Mouse (Mus musculus) ES-E14 (cell line): ENCODE measurements at regions not wholly inside any gene's neighbourhood (a gene's known extent, or its start where the extent isn't known, plus 50 kb on each side); places are given as distances from the start of the nearest gene placed in this dataset.

Experiments
- CHD2 ChIP-seq: IDR thresholded peaks from 2 replicates; pipeline ENCODE4 v1.6.1; 2014; ENCODE audit warnings: mild to moderate bottlenecking, low read depth, low read length, inconsistent platforms
- HCFC1 ChIP-seq: IDR thresholded peaks from 2 replicates; pipeline ENCODE4 v1.6.1; 2012; ENCODE audit warnings: low read length, inconsistent platforms, borderline replicate concordance; ENCODE audit not compliant: insufficient read depth
- MAFK ChIP-seq: IDR thresholded peaks from 2 replicates; pipeline ENCODE4 v1.6.1; 2014; ENCODE audit warnings: mild to moderate bottlenecking, low read depth, low read length, inconsistent platforms; ENCODE audit not compliant: insufficient read depth

GRCm38 (mm10) chr8:89785011-89785410 lies 563.1 kb downstream of the Tox3 start:
- TF ChIP-seq CHD2 (no peak), HCFC1 (no peak), MAFK (no peak)
